Mouse (Mus musculus) hindbrain, embryonic 15.5 days (tissue): ENCODE measurements around the gene Pole. TPM values are rescaled to one million over a fixed set of nuclear protein-coding genes. Genes with fewer than 3 reads are reported as not detected.

Source experiments
- ATAC-seq: fragments of 200-750 bp; cut with Nextera tagmentation; 2 replicates; pipeline ENCODE4 v1.8.0; 2017; ENCODE audit warnings: low read depth, moderate number of reproducible peaks, moderate TSS enrichment; ENCODE audit not compliant: low FRiP score
- H3K27ac ChIP-seq: fragments of 300-500 bp; sonication (generic); replicated peaks from 2 replicates; pipeline ENCODE4 v1.5.1; 2015; ENCODE audit warnings: mild to moderate bottlenecking, inconsistent platforms
- H3K27me3 ChIP-seq: fragments of 300-500 bp; sonication (generic); 2 replicates; pipeline ENCODE4 v1.6.1; 2015; ENCODE audit warnings: control low read depth, inconsistent platforms
- H3K36me3 ChIP-seq: fragments of 300-500 bp; sonication (generic); 2 replicates; pipeline ENCODE4 v1.6.1; 2015; ENCODE audit warnings: control low read depth, inconsistent platforms
- H3K4me1 ChIP-seq: fragments of 300-500 bp; sonication (generic); replicated peaks from 2 replicates; pipeline ENCODE4 v1.6.1; 2015; ENCODE audit warnings: control low read depth, inconsistent platforms
- H3K4me2 ChIP-seq: fragments of 300-500 bp; sonication (generic); 2 replicates; pipeline ENCODE4 v1.6.1; 2015; ENCODE audit warnings: moderate library complexity, mild to moderate bottlenecking, inconsistent platforms
- H3K4me3 ChIP-seq: fragments of 300-500 bp; sonication (generic); 2 replicates; pipeline ENCODE4 v1.5.1; 2015; ENCODE audit warnings: mild to moderate bottlenecking, inconsistent platforms
- H3K9ac ChIP-seq: fragments of 300-500 bp; sonication (generic); 2 replicates; pipeline ENCODE4 v1.6.1; 2015; ENCODE audit warnings: inconsistent platforms
- H3K9me3 ChIP-seq: fragments of 300-500 bp; sonication (generic); 2 replicates; pipeline ENCODE4 v1.6.1; 2016; ENCODE audit warnings: control low read depth, inconsistent platforms
- WGBS: fragments of 180-500 bp; shearing (Covaris S2); methylation state at CpG from one replicate; pipeline ENCODE4 v1.1.7; 2015; 5-methylcytosine and 5-hydroxymethylcytosine counted together
- polyA plus RNA-seq: library from polyadenylated mRNA; unstranded; fragments of >200 nt; fragmentation: Nextera tagmentation; extraction: Ambion mirVana; gene quantifications from 2 replicates; pipeline ENCODE4 v1.2.1, GENCODE M21; 2015

Gene Pole
- 8.3 and 10.1 TPM in 2 replicates for polyA plus RNA-seq

DNA sequence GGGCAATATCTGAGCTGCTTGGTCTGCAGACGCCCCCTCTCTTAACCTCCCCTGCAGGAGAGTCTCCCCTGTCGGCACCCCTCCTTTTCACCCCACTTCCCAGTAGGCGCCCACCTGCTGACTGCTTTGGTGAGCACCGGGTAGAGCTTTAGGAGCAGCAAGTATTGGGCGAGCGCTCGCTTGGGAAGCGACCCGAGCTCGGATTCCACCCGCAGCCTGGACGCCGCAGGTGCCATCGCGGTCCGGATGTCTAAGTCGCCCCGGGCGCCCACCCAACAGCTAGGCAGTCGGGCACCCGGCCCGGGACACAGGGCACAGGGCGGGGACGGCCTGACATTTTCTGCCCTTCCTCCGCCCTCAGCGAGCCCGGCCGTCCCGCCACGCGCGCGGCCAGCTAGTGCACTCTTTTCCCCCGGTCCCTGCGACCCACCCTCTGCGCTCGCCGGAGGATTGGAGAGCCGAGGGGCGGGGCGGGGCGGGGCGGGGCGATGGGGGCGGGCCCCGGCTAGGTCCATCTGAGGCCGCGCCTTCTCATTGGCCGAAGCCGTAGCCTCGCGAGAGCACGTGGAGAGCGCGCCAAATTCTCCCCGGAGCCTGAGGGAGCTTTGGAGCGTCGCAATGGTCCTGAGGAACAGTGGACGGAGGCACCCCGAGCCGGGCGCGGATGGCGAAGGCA lies at the start of gene Pole, which contains the start of gene Pxmp2:
Gene Pole (plus strand): TSS at position 537 of the 676 bp plus-strand sequence.
Gene Pxmp2 (minus strand): TSS at position 417 of the 676 bp plus-strand sequence.
- peak; percentile 98 for ATAC-seq
- 0 out of 2 replicates have a peak, but pooled peaks cover 2% of the 10 kb centered on the region for H3K36me3 ChIP-seq
- peaks cover 16% of the 10 kb centered on the region for H3K4me1 ChIP-seq
- peak within 1 kb of the TSS; percentile 59 for H3K9ac ChIP-seq
- no peaks in the 10 kb centered on the region for H3K9me3 ChIP-seq
- H3K27ac ChIP-seq, result no peak within 1 kb of the TSS
- H3K4me3 ChIP-seq, result peak within 1 kb of the TSS; percentile 69
- under 1% methylated on average over 60 of the region's 64 CpGs for whole genome bisulfite sequencing
- H3K4me2 ChIP-seq, result peak within 1 kb of the TSS; percentile 86
- H3K27me3 ChIP-seq, result no peaks in the 10 kb centered on the region; the same call in 1 of the 2 replicates

DNA sequence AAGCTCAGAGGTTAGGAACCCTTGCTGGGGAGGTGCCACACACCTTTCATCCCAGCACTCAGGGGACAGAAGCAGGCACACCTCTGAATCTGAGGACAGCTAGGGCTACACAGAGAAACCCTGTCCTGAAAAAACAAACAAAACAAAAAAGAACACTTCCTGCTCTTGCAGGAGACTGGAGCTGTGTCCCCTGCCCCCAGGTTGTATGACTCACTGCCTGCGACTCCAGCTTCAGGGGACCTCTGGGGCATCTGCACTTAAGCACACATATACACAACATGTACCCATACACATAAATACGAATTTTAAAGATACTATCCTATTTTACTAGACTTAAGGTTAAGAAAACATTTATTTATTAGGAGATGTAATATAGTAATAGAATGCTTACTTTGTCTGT lies 42.0 kb upstream of the Pole start:
- H3K27me3 ChIP-seq, result no peaks in the 10 kb centered on the region
- peaks cover 82% of the 10 kb centered on the region for H3K36me3 ChIP-seq
- no peak for ATAC-seq
- H3K4me1 ChIP-seq, result no peaks in the 10 kb centered on the region
- H3K4me3 ChIP-seq, result no peak overlapping the region
- no peak overlapping the region for H3K4me2 ChIP-seq
- 91% methylated on average over 2 of the region's 2 CpGs for WGBS
- no peak overlapping the region for H3K27ac ChIP-seq
- no peak overlapping the region for H3K9ac ChIP-seq
- no peaks in the 10 kb centered on the region for H3K9me3 ChIP-seq

DNA sequence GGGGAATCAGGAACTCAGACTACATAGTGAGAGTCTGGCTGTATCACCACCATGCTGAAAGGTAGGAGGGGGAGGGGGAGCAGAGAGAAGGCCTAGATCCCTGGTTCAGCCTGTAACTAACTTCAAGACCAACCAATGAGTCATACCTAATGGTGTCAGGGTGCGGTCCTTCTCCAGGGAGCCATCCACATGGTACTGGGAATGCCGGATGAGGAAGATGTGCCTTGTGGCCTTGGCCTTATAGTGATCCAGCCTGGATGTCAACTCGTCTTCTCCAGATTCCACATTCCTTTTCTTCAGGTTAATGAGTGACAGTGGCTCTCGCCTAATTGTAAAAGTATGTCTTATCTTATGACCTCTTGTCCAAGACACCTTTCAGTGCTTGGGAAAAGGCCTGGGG lies 19.2 kb upstream of the Pole start:
- 95% methylated on average over 4 of the region's 4 CpGs for WGBS
- Histone ChIP-seq H3K9ac (no peak overlapping the region), H3K9me3 (no peaks in the 10 kb centered on the region), H3K27me3 (no peaks in the 10 kb centered on the region), H3K4me1 (peaks cover 8% of the 10 kb centered on the region), H3K36me3 (peaks cover 34% of the 10 kb centered on the region), H3K4me3 (no peak overlapping the region), H3K27ac (no peak overlapping the region), H3K4me2 (no peak overlapping the region)
- no peak for ATAC-seq

DNA sequence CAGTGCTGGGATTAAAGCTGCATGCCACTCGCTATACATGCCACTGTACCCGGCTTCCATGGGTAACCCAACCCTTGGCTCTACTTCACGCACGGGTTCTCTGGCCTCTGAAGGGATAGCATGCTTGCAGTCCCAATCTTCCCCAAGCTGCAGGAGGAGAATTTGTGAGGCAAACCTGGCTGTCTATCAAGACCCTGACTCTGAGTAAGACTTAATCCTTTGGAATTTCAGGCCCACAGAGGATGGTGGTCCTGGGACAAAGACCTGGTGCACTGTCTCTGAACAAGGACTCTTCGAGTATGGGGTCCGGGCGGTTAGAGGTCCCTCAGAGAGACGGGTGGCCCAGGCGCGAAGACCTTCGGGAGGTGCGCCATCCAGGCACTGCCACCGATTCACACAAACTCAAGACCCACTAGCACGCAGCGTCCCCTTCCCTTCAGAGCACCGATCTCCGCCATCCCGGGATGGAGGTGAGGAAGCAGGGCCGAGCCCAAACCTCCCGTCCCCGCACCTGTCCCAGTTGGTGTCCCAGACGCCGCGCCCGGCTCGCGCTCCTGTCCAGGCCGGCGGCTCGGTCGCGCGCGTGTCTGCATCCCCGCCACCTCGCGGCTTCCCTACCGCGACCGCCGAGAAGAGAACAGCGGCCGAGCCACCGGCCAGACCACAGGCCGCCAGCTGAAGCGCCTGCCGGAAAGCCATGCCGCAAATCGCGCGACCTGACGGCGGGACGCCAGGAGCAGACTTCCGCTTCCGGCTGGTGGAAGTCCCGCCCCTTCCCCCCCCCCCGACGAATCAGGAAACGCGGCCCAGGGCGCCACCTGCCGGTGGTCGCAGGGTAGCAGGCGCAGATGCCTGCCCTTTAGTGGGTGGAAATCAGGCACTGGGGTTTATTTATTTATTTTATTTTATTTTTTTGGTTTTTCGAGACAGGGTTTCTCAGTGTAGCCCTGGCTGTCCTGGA lies 16.7 kb upstream of the Pole start, which contains the start of gene Pgam5:
Gene Pgam5 (minus strand): TSS at position 773 of the 961 bp plus-strand sequence.
- Histone ChIP-seq H3K27me3 (no peaks in the 10 kb centered on the region), H3K4me1 (peaks cover 8% of the 10 kb centered on the region), H3K36me3 (peaks cover 30% of the 10 kb centered on the region), H3K4me3 (peak within 1 kb of the TSS; percentile 85), H3K27ac (peak within 1 kb of the TSS; percentile 61), H3K9ac (peak within 1 kb of the TSS; percentile 82), H3K4me2 (peak within 1 kb of the TSS; percentile 85), H3K9me3 (no peaks in the 10 kb centered on the region)
- peak; percentile 90 for ATAC-seq
- under 1% methylated on average over 66 of the region's 66 CpGs for WGBS

DNA sequence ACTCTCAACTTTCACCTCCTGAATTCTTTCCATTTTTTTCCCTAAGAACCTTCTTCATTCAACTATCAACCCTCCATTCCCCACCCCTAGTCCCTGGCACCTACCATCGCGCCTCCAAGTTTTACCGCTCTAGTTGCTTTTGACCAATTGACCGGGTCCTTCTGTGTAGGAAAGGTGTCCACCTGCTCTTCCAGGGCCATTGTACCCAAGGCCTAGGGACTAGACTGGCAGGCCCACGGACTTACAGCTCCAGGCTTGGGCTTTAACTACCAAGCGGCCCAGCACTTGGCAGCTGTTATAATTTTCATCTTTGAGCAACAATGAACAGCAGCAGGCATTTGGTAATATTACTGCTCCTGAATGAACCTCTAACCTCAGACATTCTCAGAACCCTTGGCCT lies 15.9 kb upstream of the Pole start:
- peak; percentile 5; the same call in 1 of the 2 replicates for ATAC-seq
- peaks cover 22% of the 10 kb centered on the region for H3K36me3 ChIP-seq
- peak overlapping the region; percentile 85; the same call in 1 of the 2 replicates for H3K4me2 ChIP-seq
- H3K9me3 ChIP-seq, result no peaks in the 10 kb centered on the region
- H3K27ac ChIP-seq, result no peak overlapping the region
- H3K4me3 ChIP-seq, result no peak overlapping the region
- no peaks in the 10 kb centered on the region for H3K27me3 ChIP-seq
- WGBS, result 94% methylated on average over 6 of the region's 6 CpGs
- no peak overlapping the region for H3K9ac ChIP-seq
- peaks cover 8% of the 10 kb centered on the region for H3K4me1 ChIP-seq

DNA sequence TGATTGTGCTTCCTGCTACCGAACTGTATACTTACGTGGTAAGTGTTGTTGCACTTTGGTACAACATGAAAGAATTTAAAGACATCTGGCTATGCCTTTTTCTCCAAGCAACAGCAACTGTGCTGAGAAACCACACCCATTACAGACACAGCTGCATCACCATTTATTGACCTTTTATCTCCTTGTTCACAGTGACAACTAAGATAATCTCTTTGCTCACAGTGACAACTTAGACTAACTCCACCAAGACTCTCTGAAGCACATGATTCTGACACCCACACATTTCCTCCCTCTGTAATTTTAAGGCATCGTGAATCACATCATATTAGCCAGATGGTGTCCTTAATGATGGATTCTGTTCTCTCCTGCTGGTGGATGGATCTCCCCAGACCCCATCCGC lies 12.0 kb upstream of the Pole start:
- no peak for ATAC-seq
- no peak overlapping the region for H3K4me3 ChIP-seq
- H3K27me3 ChIP-seq, result no peaks in the 10 kb centered on the region
- H3K9ac ChIP-seq, result no peak overlapping the region
- H3K4me1 ChIP-seq, result no peaks in the 10 kb centered on the region
- H3K27ac ChIP-seq, result no peak overlapping the region
- no peaks in the 10 kb centered on the region for H3K9me3 ChIP-seq
- WGBS, result 86% methylated on average over 4 of the region's 4 CpGs
- H3K4me2 ChIP-seq, result no peak overlapping the region
- no peaks in the 10 kb centered on the region for H3K36me3 ChIP-seq

DNA sequence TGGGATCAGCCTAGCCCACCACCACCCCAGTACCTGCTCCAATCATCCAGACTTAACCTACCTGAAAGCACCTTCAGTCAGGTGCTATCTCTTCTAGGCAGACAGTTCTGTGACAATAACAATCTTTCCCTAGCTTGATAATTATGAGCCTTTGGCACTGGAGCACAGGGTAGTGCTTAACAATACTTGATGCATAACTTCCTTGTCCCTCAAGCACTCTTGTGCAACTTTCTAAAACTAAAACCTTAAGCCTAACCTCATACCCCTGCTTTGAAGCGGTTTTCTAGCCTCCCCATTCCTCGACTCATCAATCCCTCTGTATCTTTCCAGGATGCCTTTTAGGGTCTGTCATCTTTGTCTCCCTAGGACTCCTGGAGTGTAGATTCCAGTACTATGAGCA lies 11.3 kb upstream of the Pole start:
- no peak overlapping the region for H3K4me2 ChIP-seq
- no peak overlapping the region for H3K27ac ChIP-seq
- H3K36me3 ChIP-seq, result no peaks in the 10 kb centered on the region
- no peaks in the 10 kb centered on the region for H3K9me3 ChIP-seq
- H3K27me3 ChIP-seq, result no peaks in the 10 kb centered on the region
- no peak for ATAC-seq
- no peak overlapping the region for H3K4me3 ChIP-seq
- WGBS, result 71% methylated on average over 2 of the region's 2 CpGs
- H3K9ac ChIP-seq, result no peak overlapping the region
- H3K4me1 ChIP-seq, result no peaks in the 10 kb centered on the region

DNA sequence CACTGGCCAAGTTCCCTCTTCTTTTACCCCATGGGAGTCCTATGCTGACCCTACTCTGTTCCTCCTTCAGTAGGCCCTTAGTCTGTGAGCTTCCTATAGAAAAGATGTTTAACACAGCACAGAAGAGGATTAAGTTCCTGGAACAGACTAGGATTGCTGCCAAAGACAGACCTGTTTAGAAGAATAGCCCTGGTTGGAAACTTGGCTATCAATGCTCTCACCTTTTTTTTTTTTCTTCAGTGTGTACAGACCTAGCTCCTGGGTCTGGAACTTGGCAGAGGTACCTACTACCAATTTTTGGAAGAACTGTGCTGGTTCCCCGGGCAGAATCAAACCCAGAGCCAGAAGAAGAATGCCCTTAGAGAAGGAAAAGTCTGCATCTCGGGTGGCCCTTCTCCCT lies 9.7 kb upstream of the Pole start:
- Histone ChIP-seq H3K9me3 (no peaks in the 10 kb centered on the region), H3K27ac (no peak overlapping the region), H3K4me2 (no peak overlapping the region), H3K27me3 (no peaks in the 10 kb centered on the region), H3K4me3 (no peak overlapping the region), H3K9ac (no peak overlapping the region), H3K36me3 (no peaks in the 10 kb centered on the region), H3K4me1 (no peaks in the 10 kb centered on the region)
- 84% methylated on average over 2 of the region's 2 CpGs for WGBS
- no peak for ATAC-seq

DNA sequence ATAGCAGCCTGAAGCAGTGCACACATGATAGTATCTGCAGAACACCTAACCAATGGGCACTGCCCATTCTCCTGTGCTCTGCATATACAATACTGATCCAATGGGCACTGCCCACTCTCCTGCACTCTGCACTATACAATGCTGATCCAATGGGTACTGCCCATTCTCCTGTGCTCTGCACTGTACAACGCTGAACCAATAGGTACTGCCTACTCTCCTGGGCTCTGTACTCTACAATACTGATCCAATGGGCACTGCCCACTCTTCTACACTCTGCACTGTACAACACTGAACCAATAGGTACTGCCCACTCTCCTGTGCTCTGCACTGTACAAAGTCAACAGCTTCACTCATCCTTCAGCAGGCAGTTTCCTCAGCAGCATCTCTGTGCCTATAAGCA lies 9.2 kb upstream of the Pole start:
- H3K4me2 ChIP-seq, result no peak overlapping the region
- ATAC-seq, result no peak
- H3K4me3 ChIP-seq, result no peak overlapping the region
- H3K4me1 ChIP-seq, result no peaks in the 10 kb centered on the region
- H3K27me3 ChIP-seq, result no peaks in the 10 kb centered on the region
- WGBS, result 97% methylated on average over 1 of the region's 1 CpGs
- no peaks in the 10 kb centered on the region for H3K9me3 ChIP-seq
- no peak overlapping the region for H3K9ac ChIP-seq
- no peaks in the 10 kb centered on the region for H3K36me3 ChIP-seq
- no peak overlapping the region for H3K27ac ChIP-seq

DNA sequence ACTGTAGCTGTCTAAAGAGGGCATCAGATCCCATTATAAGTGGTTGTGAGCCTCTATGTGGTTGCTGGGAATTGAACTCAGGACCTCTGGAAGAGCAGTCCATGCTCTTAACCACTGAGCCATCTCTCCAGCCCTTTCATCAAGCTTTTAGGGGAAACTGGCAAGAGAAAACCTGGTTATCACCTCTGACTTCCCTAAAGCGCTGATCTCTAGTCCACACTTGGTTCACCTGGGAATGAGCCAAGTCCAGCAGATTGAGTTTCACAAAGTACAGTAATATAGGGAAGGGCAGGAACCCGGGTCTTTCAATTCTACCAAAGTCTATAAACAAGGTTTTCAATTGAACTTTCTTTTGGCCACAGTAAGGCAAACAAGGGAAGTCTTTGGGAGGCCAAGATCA lies 4.1 kb upstream of the Pole start:
- Histone ChIP-seq H3K9me3 (no peaks in the 10 kb centered on the region), H3K9ac (no peak overlapping the region), H3K27me3 (no peaks in the 10 kb centered on the region; the same call in 1 of the 2 replicates), H3K4me3 (no peak overlapping the region), H3K27ac (no peak overlapping the region), H3K4me2 (no peak overlapping the region), H3K36me3 (no peaks in the 10 kb centered on the region), H3K4me1 (peaks cover 15% of the 10 kb centered on the region)
- no peak for ATAC-seq
- 79% methylated on average over 2 of the region's 2 CpGs for WGBS

DNA sequence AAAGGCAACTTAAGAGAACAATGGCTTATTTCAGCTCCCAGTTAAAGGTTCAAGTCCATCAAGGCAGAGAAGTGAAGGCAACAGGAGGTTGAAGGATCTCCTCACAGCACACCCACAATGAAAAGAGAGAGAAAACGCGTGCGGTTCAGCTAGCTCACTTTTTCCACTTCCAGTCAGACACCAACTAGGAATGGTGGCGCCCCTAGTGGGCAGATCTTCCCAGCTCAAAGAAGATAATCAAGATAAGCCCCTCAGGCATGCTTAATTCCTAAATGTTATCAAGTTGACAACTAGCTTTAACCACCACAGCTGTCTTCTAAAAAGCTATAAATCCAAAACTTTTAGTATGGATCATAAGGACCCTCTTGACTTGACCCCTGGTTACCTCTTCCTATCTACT lies 1.6 kb upstream of the Pole start:
- Histone ChIP-seq H3K36me3 (no peaks in the 10 kb centered on the region), H3K4me2 (no peak overlapping the region), H3K4me3 (no peak overlapping the region), H3K27me3 (no peaks in the 10 kb centered on the region; the same call in 1 of the 2 replicates), H3K27ac (no peak overlapping the region), H3K9ac (no peak overlapping the region), H3K9me3 (no peaks in the 10 kb centered on the region), H3K4me1 (peaks cover 16% of the 10 kb centered on the region)
- ATAC-seq, result no peak
- whole genome bisulfite sequencing, result 18% methylated on average over 4 of the region's 4 CpGs

DNA sequence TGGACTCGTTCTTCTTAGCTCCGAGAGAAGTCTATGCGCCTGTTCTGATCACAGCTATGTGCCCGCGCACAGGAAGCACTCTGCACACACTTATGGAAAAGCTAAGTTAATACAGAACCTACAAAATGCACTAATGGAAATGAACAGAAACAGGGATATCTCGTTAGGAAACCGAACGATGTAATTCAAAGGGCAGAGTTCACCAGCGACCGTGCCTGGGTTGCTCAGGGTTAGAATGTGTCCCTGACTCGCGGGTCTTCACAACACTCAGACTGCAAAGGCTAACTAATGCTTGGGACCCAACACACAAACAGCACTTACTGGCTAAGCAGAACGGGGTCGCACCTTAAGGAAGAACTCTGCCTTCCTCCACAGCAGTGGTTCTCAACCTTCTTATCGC lies 950 bp upstream of the Pole start:
- H3K4me2 ChIP-seq, result peak overlapping the region; percentile 86
- peaks cover 16% of the 10 kb centered on the region for H3K4me1 ChIP-seq
- WGBS, result 13% methylated on average over 15 of the region's 15 CpGs
- no peaks in the 10 kb centered on the region for H3K36me3 ChIP-seq
- H3K27ac ChIP-seq, result no peak overlapping the region
- no peaks in the 10 kb centered on the region; the same call in 1 of the 2 replicates for H3K27me3 ChIP-seq
- H3K4me3 ChIP-seq, result peak overlapping the region; percentile 69
- ATAC-seq, result no peak
- no peaks in the 10 kb centered on the region for H3K9me3 ChIP-seq
- no peak overlapping the region for H3K9ac ChIP-seq
